Mouse (Mus musculus) large intestine, adult 2 months (tissue): Measurements from ENCODE around the gene Lhfpl5. TPM values are rescaled to one million over a fixed set of nuclear protein-coding genes. Genes with fewer than 3 reads are reported as not detected.
A peak's percentile ranks its signal among the peaks of the same experiment; 100 is the strongest.
"Not testable (repeated sequence)": the region's sequence is repeated elsewhere in the genome, so short reads cannot be mapped to it uniquely, and the experiment has no call there.

Source experiments
- DNase-seq: peaks from one replicate; pipeline ENCODE4 v3.0.0-alpha.2; 2012; ENCODE audit warnings: low read depth, low spot score
- WGBS: fragments of 180-500 bp; shearing (Covaris S2); methylation state at CpG from one replicate; pipeline ENCODE4 v1.1.7; 2018; 5-methylcytosine and 5-hydroxymethylcytosine counted together
- polyA plus RNA-seq: library from polyadenylated mRNA; depleted of rRNA; stranded (reverse); fragments of >200 nt; gene quantifications from 2 replicates; pipeline ENCODE4 v1.2.3, GENCODE M21; 2012; rRNA removed

The Lhfpl5 gene
- polyA plus RNA-seq = 0.63 and 0.84 TPM in 2 replicates

DNA sequence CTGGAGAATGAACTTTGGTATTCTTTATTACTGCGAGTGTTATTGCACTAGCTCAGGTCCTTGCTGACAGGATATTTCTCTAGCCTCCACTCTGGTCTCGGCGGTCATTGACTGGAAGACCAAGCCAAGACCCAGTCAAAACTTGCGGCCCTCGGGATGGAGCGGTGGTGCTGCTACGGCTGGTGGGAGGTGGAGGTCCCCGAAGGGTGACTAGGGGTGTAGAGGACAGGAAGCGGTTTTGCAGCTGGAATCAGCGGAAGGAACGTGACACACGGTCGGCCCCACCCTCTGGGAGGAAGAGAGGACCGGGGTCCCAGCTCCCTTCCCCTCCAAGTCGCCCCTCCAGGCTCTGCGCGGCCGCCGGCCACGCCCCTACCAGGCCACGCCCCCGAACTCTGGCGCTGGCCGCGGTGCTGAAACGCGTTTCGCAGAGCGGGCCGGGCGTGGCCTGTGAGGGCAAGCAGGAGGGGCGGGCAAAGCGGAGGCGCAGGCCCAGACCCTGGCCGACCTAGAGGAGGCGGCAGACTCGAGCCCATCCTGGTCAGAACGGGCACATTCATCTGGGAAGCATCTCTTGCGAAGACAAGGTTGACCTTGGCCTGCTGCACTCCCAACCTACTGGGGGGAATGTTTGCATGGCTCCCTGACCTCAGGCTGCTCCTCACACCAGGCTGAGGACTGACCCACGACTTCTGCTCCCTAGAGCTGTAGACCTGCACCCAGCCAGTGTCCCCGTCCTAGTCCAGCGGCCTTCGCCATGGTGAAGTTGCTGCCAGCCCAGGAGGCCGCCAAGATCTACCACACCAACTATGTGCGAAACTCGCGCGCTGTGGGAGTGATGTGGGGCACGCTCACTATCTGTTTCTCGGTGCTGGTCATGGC lies at the start of gene Lhfpl5:
Gene Lhfpl5 (plus strand): TSS at position 398 of the 882 bp plus-strand sequence.
- no peak for DNase-seq
- WGBS = 18% methylated on average over 50 of the region's 50 CpGs

DNA sequence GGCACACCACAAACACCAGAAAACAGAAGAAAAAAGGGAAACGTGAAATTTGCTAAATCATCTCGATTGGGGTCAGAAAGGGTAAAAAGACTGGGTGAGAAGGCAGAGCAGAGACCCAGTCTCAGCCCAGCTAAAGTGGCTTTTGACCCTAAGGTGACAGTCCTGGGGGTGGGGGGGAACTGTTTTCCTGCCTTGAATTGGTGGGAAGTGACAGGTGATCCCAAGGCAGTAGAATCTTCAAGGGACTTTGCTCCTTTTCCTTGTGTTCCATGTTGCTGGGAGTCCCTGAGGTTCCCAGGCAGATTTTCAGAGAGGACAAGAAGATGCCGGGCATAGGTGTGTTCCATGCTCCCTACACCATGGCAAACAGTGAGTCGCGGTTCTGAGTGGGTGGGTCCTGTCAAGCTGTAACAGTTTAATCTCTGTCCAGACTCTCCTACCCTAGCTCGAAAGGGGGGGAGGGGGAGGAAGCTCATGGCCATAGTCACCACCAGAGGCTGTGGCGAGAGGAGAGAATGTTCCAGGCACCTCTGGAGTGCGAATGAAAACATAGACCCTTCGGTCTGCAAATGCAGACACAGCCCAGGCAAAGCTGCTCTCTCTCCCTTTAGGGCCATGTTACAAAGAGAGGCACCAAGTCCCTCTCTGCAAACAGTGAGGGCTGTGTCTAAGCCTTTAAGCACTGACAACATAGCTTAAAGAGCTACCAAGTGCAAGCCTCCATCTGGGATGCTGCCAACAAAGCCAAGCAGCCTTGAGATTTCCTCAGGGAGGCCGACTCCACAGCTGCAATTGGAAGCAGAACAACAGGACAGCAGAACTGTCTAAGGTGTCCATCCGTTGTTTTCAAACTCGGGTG lies 48.0 kb upstream of the Lhfpl5 start:
- WGBS = 25% methylated on average over 12 of the region's 12 CpGs
- DNase-seq = no peak

DNA sequence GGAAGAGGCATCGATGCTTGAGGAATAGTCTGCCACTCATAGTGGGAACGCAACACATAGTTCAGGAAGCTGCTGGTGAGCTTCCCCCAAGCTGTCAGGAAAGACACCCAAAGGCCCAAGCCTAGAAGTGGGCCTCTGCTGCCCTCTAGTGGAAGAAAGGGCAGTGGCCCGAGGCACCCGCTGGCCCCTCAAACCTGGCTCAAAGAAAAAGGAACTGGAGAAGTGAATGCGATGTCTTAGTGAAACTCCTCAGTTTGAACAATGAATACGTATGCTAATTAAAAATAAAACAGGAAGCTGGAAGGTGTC lies 47.4 kb upstream of the Lhfpl5 start:
- no peak for DNase-seq
- WGBS = 1% methylated on average over 6 of the region's 6 CpGs

DNA sequence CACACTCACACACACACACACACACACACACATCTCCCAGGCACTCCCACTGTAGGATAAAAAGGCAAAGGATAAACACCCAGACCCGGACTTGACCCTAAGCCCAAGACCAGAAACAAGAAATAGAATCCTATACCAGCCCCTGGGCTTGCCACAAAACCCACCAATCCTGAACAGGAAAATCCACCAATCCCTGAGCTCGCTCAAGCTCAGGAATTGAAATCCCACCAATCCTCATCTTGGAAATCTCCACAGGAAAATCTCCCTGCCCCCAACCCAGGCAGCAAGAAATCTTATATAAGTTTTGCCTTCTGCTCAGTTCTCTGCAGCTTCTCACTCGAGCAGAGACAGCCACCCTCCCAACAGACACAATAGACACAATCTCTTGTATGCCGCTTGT lies 46.3 kb upstream of the Lhfpl5 start:
- DNase-seq = no peak
- WGBS = 70% methylated on average over 4 of the region's 4 CpGs

DNA sequence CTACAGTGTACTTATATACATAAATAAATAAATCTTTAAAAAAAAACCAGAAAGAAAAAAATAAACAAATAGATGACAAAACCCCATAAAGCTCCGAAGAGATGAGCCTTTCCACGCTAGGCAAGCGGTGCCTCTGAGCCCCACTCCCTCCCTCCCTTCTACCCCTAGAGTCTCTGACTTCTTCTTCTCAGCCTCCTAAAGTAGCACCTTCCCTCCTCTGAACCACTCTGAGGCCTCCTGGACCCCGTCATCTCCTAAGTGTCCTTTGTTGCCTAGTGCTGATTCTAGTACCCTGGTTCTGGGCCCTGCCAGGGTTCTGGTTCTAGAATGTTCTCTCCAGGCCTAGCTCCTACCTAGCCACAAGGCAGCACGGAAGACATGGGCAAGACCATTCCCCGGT lies 44.9 kb upstream of the Lhfpl5 start, which contains the start of gene Armc12:
Gene Armc12 (plus strand): TSS at position 301 of the 400 bp plus-strand sequence.
- DNase-seq = no peak
- WGBS = 92% methylated on average over 6 of the region's 6 CpGs

DNA sequence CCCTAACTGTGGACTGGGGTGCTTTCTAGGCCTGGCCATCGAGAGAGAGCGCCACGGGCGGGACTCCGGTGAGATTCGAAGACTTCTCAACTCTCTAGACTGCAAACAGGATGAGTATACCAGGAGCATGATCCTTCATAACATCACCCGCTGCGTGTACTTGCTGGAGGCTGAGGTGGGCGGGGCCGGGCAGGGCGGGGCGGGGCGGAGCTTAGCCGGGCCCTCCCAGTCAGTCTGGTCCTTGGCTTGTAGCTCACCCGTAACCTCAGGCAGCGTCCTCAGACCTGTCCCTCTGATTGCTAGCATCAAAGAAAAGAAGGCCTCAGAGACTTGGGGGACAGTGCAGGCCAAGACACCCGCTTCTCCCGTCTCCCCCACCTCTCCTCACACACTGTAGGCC lies 43.5 kb upstream of the Lhfpl5 start:
- 27% methylated on average over 18 of the region's 18 CpGs for WGBS
- DNase-seq = no peak

DNA sequence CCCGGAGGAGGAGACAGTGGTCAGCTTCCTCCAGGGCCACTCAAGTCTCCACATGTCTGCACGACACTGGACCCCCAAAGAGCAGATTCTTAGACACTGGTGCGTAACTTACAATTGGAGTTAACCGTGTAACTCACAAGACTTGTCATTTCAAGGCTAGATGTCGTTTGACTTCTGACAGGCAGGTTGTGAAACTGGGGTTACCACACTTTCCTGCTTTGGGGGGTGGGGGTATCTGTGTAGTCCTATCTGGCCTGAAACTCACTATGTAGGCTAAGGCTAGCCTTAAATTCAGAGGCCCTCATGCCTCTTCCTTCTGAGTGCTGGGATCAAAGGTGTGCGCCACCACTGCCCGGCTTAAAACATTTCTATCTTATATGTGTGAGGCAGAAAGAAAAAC lies 42.9 kb upstream of the Lhfpl5 start:
- no peak for DNase-seq
- WGBS = 88% methylated on average over 7 of the region's 7 CpGs

DNA sequence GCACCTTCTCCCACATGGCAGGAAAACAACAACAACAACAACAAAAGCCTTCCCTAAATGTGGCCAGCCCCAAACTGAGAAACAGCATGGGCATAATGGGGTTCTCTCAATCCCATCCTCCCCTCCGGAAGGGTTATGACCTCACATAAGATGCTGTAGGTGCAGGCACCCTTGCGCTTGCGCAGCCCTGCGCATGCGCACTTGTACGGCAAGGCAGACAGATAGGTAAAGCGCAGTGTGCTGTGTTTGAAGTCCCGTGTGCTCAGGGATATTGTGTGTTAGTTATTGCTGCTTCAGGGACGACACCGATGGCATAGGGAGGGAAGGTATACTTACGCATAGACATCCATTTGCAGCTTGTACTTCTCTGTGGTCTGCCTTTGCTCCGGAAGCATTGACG lies 42.1 kb upstream of the Lhfpl5 start:
- DNase-seq = no peak
- WGBS = 92% methylated on average over 13 of the region's 13 CpGs

DNA sequence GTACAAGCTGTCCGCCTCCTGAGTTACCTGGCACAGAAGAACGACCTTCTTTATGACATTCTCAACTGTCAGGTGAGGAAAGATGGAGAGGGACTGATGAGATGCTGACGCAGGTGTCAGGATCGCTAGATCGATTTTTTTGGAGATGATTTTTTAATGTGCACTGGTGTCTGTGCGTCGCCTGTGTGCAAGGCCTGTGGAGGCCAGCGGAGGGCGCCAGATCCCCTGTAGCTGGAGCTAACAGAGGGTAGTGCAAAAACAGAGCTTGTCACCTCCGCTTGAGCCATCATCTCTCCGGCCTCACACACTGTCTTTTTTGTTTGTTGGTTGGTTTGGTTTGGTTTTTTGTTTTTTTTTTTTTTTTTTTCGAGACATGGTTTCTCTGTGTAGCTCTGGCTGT lies 37.6 kb upstream of the Lhfpl5 start:
- 58% methylated on average over 12 of the region's 12 CpGs for WGBS
- DNase-seq = no peak

DNA sequence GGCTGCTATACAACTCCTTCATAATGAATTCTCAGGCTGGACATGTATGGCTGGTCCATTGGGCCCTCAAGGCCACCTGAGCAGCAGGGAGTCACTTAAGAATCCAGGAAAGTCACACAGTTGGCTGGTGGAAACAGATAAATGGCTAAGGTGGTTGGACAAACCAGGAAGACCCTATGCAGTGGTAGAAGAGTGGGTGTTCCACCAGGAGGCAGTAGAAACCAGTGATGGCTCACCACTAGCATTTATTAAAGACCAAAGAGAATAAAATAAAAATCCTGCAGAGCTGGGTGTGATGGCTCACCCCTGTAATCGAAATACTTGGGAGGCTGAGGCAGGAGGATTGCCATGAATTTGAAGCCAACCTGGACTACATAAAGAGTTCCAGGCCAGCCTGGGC lies 28.5 kb upstream of the Lhfpl5 start:
- DNase-seq = no peak
- WGBS = 67% methylated on average over 1 of the region's 1 CpGs

DNA sequence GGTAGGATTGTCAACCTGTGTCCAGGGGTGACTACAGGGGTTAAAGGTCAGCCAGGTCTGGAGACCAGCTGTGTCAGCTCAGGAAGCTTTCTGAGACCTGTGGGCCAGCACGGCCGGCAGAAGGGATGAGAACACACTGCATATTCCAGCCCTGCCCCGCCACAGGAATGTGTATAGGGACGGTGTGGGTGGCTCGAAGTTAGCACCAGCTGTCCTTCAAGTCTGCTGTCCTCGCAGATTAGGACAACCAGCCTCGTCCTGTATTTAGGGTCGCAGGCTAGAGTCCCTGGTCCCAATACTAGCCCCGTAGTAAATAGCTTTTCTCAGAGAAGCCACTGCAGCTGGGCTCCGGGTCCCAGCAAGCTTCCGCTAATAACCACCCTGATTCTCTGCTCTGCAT lies 26.9 kb upstream of the Lhfpl5 start:
- DNase-seq = no peak
- 56% methylated on average over 11 of the region's 11 CpGs for WGBS

DNA sequence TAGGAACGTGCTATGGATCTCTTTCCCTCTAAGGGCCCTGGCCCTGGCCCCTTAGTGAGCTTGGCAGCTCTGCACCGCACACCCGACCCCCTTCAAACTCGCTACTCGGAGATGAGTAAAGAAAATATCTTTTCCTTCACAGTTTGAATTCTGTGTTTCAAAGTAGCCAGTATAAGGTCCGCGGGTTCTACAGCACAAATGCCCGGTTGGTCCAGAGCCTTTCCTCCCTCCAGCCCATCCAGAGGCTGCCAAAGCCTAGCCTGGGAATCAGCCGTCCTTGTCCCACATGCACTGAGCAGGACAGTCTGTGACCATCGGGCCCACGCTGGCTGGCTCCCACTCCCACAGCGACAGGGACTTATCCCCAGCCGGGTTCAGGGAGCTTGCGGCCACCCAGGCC lies 26.3 kb upstream of the Lhfpl5 start, which contains the start of gene Clpsl2:
Gene Clpsl2 (plus strand): TSS at position 301 of the 400 bp plus-strand sequence.
- no peak for DNase-seq
- WGBS = 81% methylated on average over 14 of the region's 14 CpGs

DNA sequence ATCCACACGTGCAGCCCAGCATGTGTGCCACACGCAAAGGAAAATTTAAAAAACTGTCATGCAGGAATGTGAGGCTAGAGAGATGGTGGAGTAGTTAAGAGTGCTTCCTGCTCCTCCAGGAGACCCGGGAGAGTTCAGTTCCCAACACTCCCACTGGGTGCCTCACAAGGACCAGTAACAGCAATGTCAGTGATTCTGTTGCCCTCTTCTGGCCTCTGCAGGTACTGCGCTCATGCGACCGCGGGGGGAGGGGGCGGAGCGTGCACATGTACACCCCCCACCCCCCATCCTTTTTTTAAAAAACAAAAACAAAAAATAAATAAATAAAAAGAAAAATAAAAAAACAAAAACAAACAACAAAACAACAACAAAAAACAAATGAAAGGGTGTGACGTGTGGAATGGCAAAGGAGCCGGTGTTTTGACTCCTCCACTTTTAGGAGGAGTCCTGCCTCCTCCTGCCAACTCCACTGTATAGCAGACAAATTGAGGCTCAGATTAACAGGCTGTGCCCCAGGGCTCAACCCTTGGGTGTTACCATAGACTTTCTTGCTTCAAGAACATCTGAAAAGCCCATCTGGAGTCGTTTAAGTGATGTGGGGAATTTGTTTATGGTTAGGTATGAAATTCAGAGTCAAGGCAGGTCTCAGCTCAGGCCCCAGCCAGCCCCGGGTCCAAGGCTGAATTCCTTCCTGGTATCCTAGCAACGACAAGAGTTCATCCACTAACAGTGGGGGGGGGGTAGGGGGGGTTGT lies 22.2 kb upstream of the Lhfpl5 start:
- DNase-seq = no peak
- 12% methylated on average over 14 of the region's 14 CpGs for WGBS

DNA sequence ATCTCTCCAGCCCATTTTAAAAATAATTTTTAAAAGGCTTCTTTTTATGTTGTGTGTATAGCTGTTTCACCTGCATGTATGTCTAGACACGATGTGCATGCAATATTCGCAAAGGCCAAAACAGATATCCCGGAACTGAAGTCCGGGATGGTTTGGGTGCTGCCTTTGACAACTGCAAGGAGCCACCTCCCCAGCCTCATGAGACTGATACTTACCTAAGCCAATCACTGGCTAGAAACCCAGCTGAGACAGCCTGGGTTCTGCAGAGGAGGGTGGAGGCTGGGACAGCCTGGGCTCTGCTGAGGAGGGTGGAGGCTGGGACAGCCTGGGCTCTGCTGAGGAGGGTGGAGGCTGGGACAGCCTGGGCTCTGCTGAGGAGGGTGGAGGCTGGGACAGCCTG lies 21.4 kb upstream of the Lhfpl5 start:
- 93% methylated on average over 4 of the region's 4 CpGs for WGBS
- DNase-seq = not testable (repeated sequence)

DNA sequence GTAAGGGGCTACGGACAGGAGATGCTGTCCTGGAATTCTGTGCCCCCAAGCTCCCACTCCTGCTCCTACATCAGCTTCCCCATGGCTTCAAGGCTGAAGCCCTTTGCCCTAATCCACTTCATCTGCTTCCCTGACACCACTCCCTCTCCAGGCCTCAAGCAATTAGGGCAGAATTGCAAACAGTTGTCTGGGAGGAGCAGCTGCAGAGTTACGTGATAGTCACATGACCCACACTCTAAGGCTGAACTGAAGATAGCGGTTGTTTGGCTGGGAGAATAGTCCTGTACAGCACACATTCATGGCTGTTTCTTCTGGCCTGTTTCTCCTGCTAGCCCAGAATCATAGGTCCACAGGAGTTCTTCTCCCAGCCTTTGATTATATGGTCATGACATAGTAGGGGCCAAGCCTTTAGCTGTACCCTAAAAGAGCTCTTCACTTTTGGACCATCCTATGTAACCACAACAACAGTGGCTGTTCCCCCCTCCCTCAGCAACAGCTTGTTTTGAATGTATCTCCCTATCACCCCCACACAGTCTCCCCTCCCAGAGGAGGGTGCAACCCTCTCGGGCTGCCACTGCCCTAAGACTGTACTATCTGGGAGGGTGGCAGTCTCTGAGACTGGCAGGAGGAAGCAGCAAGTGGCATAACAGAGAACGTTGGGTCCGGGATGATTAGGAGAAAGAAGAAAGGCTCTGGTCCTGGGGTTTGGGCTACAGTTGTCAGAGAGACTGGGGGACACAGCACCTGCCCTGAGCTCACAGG lies 18.6 kb upstream of the Lhfpl5 start:
- peak; percentile 73 for DNase-seq
- WGBS = 32% methylated on average over 6 of the region's 6 CpGs

DNA sequence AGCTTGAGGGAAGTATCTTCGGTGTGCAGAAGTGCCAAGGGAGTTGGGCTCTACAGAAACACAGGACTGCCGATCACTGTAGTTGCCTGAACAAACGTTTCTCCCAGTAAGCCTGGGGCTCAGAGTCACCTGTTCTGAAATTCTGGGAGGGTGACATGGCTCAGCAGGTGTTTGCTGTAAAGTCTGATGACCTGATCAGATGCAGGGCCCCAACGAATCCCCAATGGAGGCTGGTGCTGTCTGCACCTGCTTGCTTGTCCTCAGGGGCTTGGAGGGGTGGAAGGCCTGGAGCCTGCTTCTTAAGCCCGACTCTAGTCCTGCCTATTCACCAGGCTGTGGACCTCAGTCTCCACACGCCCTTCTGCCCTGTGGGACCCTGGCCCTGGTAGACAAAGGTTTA lies 17.7 kb upstream of the Lhfpl5 start:
- DNase-seq = no peak
- 59% methylated on average over 6 of the region's 6 CpGs for WGBS

DNA sequence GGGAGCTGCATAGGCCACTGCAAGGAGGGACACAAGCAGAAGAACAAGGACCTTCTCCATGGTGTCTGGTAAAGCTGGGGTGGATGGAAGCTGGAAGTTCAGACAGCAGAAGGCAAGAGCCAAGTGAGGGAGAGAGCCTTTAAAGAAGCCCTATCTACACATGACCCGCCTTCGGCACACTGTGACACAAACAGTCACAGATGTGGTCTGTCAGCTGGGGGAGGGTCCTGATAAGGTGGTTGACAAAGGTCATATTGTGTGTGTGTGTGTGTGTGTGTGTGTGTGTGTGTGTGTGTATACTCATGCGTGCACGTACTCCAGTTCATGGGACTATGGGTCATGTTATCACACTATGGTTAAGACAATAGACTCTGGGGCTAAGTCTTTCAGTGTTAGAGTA lies 14.8 kb upstream of the Lhfpl5 start, which contains the start of gene Clps:
Gene Clps (minus strand): TSS at position 169 of the 400 bp plus-strand sequence.
- no peak for DNase-seq
- WGBS = 69% methylated on average over 4 of the region's 4 CpGs

DNA sequence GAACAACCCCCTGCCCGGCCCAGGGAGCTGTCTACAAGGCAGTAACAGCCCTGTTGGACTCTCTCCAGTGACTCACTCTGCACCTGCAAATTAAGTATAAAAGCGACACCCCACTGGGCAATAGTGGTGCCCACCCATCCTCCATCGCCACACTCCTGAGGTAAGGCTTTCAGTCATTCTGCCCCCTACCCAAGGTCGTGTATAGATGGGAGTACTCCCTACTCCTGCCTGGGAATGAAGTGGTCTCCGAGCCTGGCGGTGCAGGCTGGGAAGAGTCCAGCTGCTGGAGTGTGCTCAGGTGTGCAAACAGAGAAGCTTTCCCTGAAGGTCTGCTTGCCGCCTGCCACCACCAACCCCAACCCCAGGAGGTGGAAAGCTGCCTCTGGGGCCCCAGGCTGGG lies 13.8 kb upstream of the Lhfpl5 start:
- DNase-seq = no peak

DNA sequence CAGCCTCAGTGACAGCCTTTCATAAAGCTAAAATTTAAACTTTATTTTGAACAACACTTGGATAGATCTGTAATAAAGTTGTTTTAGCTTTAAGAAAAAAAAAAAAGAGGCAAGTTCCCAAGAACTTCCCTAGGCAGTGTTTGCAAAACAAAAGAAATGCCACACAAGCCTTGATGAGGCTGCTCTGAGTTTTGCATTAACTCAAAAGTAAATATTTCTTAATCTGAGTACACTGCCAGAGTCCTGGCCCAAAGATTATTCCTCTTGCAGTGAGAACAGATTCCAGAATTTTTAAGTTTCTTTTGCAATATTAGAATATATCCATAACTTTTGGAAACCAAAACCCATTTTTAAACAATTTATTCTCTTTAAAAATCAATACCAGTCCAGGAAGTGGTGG lies 10.3 kb upstream of the Lhfpl5 start:
- DNase-seq = no peak

More for the DNA sequence above, 13.8 kb upstream of the Lhfpl5 start:
- WGBS = 20% methylated on average over 7 of the region's 7 CpGs
